Mouse (Mus musculus): ENCODE data around the gene Snai3.

Snai3 gene

GRCm38 (mm10) chr8:122459218-122459900, 1.2 kb downstream of the Snai3 start:
- DNase-seq (ENCODE audit: low spot score in 2 of 2) = peak in 1 of 2 experiments; percentile 39

GRCm38 (mm10) chr8:122457171-122457570, 3.4 kb downstream of the Snai3 start:
- DNase-seq (ENCODE audit: low spot score in 2 of 2) = no peak

- DNase-seq (ENCODE audit: low spot score in 2 of 2) = no peak
These were observed 6.1 kb downstream of the Snai3 start for GRCm38 (mm10) chr8:122454409-122454808.

- no peak for DNase-seq (ENCODE audit: low spot score in 2 of 2)
These were observed 8.4 kb downstream of the Snai3 start for GRCm38 (mm10) chr8:122452154-122452553.

- DNase-seq (ENCODE audit: low spot score in 2 of 2) = no peak
These were observed 9.3 kb downstream of the Snai3 start for GRCm38 (mm10) chr8:122451161-122451703.

- DNase-seq (ENCODE audit: low spot score in 2 of 2) = no peak
These were observed 15.3 kb downstream of the Snai3 start for GRCm38 (mm10) chr8:122445203-122445602.

GRCm38 (mm10) chr8:122444058-122444748, 16.3 kb downstream of the Snai3 start:
- peak; percentile 66 to 72 for DNase-seq (ENCODE audit: low spot score in 2 of 2)

GRCm38 (mm10) chr8:122443262-122444006, 17.1 kb downstream of the Snai3 start, which contains the start of gene Mvd:
Gene Mvd, minus strand, starts transcription at chr8:122443422.
- DNase-seq (ENCODE audit: low spot score in 2 of 2) = peak; percentile 94 to 96

GRCm38 (mm10) chr8:122442781-122443180, 17.8 kb downstream of the Snai3 start:
- DNase-seq (ENCODE audit: low spot score in 2 of 2) = no peak

- no peak for DNase-seq (ENCODE audit: low spot score in 2 of 2)
These were observed 18.2 kb downstream of the Snai3 start for GRCm38 (mm10) chr8:122442356-122442755.

GRCm38 (mm10) chr8:122441326-122441725, 19.2 kb downstream of the Snai3 start:
- no peak for DNase-seq (ENCODE audit: low spot score in 2 of 2)

- DNase-seq (ENCODE audit: low spot score in 2 of 2) = no peak
These were observed 21.2 kb downstream of the Snai3 start for GRCm38 (mm10) chr8:122439336-122439735.

- no peak for DNase-seq (ENCODE audit: low spot score in 2 of 2)
These were observed 22.7 kb downstream of the Snai3 start for GRCm38 (mm10) chr8:122437708-122438331.

GRCm38 (mm10) chr8:122436586-122437125, 23.9 kb downstream of the Snai3 start:
- DNase-seq (ENCODE audit: low spot score in 2 of 2) = no peak

GRCm38 (mm10) chr8:122436146-122436545, 24.4 kb downstream of the Snai3 start:
- no peak for DNase-seq (ENCODE audit: low spot score in 2 of 2)

GRCm38 (mm10) chr8:122435375-122435774, 25.2 kb downstream of the Snai3 start:
- no peak for DNase-seq (ENCODE audit: low spot score in 2 of 2)

- no peak for DNase-seq (ENCODE audit: low spot score in 2 of 2)
These were observed 27.1 kb downstream of the Snai3 start for GRCm38 (mm10) chr8:122433269-122433905.

- peak; percentile 57 to 75 for DNase-seq (ENCODE audit: low spot score in 2 of 2)
These were observed 27.9 kb downstream of the Snai3 start, which contains the start of gene Cyba for GRCm38 (mm10) chr8:122432443-122433268. Gene Cyba, minus strand, starts transcription at chr8:122432930.

- peak in 1 of 2 experiments; percentile 23 for DNase-seq (ENCODE audit: low spot score in 2 of 2)
These were observed 28.7 kb downstream of the Snai3 start for GRCm38 (mm10) chr8:122431694-122432442.

Data from spleen, postnatal 14 days (tissue).